Mouse (Mus musculus): ENCODE data around the gene H3f3b. TPM values are rescaled to one million over a fixed set of nuclear protein-coding genes. Genes with fewer than 3 reads are reported as not detected.

Gene H3f3b
- polyA plus RNA-seq, 1 experiment from 2014 or later, result 1,618 TPM

GRCm38 (mm10) chr11:116060596-116060995 lies 32.8 kb upstream of the H3f3b start:
- Histone ChIP-seq H3K4me1 (replicated peaks) (no peaks in the 10 kb centered on the region), H3K9ac (no peak overlapping the region), H3K9me3 (no peaks in the 10 kb centered on the region), H3K4me2 (replicated peaks) (no peak overlapping the region), H3K27ac (no peak overlapping the region), H3K27me3 (replicated peaks) (no peaks in the 10 kb centered on the region), H3K4me3 (replicated peaks) (no peak overlapping the region), H3K36me3 (peaks cover 39% of the 10 kb centered on the region)
- no peak for ATAC-seq
- 78% methylated on average over 9 of the region's 9 CpGs for WGBS

- Histone ChIP-seq H3K4me3 (replicated peaks) (no peak overlapping the region), H3K9me3 (no peaks in the 10 kb centered on the region), H3K9ac (no peak overlapping the region), H3K36me3 (peaks cover 48% of the 10 kb centered on the region), H3K4me2 (replicated peaks) (no peak overlapping the region), H3K27ac (no peak overlapping the region), H3K4me1 (replicated peaks) (no peaks in the 10 kb centered on the region), H3K27me3 (replicated peaks) (no peaks in the 10 kb centered on the region)
- ATAC-seq, result no peak
- 95% methylated on average over 11 of the region's 11 CpGs for WGBS
Measured at GRCm38 (mm10) chr11:116059691-116060025, 31.9 kb upstream of the H3f3b start.

GRCm38 (mm10) chr11:116058868-116059690 lies 31.3 kb upstream of the H3f3b start:
- Histone ChIP-seq H3K4me2 (replicated peaks) (no peak overlapping the region), H3K27me3 (replicated peaks) (no peaks in the 10 kb centered on the region), H3K9me3 (no peaks in the 10 kb centered on the region), H3K4me1 (replicated peaks) (no peaks in the 10 kb centered on the region), H3K36me3 (peaks cover 54% of the 10 kb centered on the region), H3K9ac (no peak overlapping the region), H3K4me3 (replicated peaks) (no peak overlapping the region), H3K27ac (no peak overlapping the region)
- no peak for ATAC-seq
- WGBS, result 91% methylated on average over 17 of the region's 17 CpGs

GRCm38 (mm10) chr11:116058022-116058614 lies 30.4 kb upstream of the H3f3b start:
- no peak overlapping the region for H3K9ac ChIP-seq
- H3K9me3 ChIP-seq, result no peaks in the 10 kb centered on the region
- no peak overlapping the region for H3K4me2 ChIP-seq (replicated peaks)
- no peak overlapping the region for H3K27ac ChIP-seq
- H3K27me3 ChIP-seq (replicated peaks), result no peaks in the 10 kb centered on the region
- WGBS, result 72% methylated on average over 12 of the region's 12 CpGs
- H3K36me3 ChIP-seq, result peaks cover 63% of the 10 kb centered on the region
- H3K4me1 ChIP-seq (replicated peaks), result no peaks in the 10 kb centered on the region
- H3K4me3 ChIP-seq (replicated peaks), result no peak overlapping the region
- ATAC-seq, result no peak

- no peaks in the 10 kb centered on the region for H3K4me1 ChIP-seq (replicated peaks)
- H3K4me3 ChIP-seq (replicated peaks), result no peak overlapping the region
- WGBS, result 84% methylated on average over 4 of the region's 4 CpGs
- no peaks in the 10 kb centered on the region for H3K27me3 ChIP-seq (replicated peaks)
- peaks cover 69% of the 10 kb centered on the region for H3K36me3 ChIP-seq
- no peak overlapping the region for H3K27ac ChIP-seq
- H3K4me2 ChIP-seq (replicated peaks), result no peak overlapping the region
- H3K9ac ChIP-seq, result no peak overlapping the region
- H3K9me3 ChIP-seq, result no peaks in the 10 kb centered on the region
- no peak for ATAC-seq
Measured at GRCm38 (mm10) chr11:116057237-116057881, 29.6 kb upstream of the H3f3b start.

GRCm38 (mm10) chr11:116055873-116056272 lies 28.1 kb upstream of the H3f3b start:
- no peak for ATAC-seq
- Histone ChIP-seq H3K4me3 (replicated peaks) (no peak overlapping the region), H3K27me3 (replicated peaks) (no peaks in the 10 kb centered on the region), H3K9ac (no peak overlapping the region), H3K4me2 (replicated peaks) (no peak overlapping the region), H3K36me3 (peaks cover 80% of the 10 kb centered on the region), H3K4me1 (replicated peaks) (no peaks in the 10 kb centered on the region), H3K9me3 (no peaks in the 10 kb centered on the region), H3K27ac (no peak overlapping the region)
- 94% methylated on average over 11 of the region's 11 CpGs for WGBS

GRCm38 (mm10) chr11:116053510-116054229 lies 25.9 kb upstream of the H3f3b start:
- Histone ChIP-seq H3K36me3 (peaks cover 87% of the 10 kb centered on the region), H3K27ac (no peak overlapping the region), H3K4me1 (replicated peaks) (no peaks in the 10 kb centered on the region), H3K9ac (no peak overlapping the region), H3K4me2 (replicated peaks) (no peak overlapping the region), H3K9me3 (no peaks in the 10 kb centered on the region), H3K4me3 (replicated peaks) (no peak overlapping the region), H3K27me3 (replicated peaks) (no peaks in the 10 kb centered on the region)
- WGBS, result 95% methylated on average over 9 of the region's 9 CpGs
- ATAC-seq, result no peak

- Histone ChIP-seq H3K9ac (no peak overlapping the region), H3K4me2 (replicated peaks) (no peak overlapping the region), H3K36me3 (peaks cover 72% of the 10 kb centered on the region), H3K27ac (no peak overlapping the region), H3K4me1 (replicated peaks) (no peaks in the 10 kb centered on the region), H3K4me3 (replicated peaks) (no peak overlapping the region), H3K9me3 (no peaks in the 10 kb centered on the region), H3K27me3 (replicated peaks) (no peaks in the 10 kb centered on the region)
- ATAC-seq, result no peak
- 89% methylated on average over 4 of the region's 4 CpGs for WGBS
Measured at GRCm38 (mm10) chr11:116050196-116050595, 22.4 kb upstream of the H3f3b start.

- Histone ChIP-seq H3K4me2 (replicated peaks) (no peak overlapping the region), H3K36me3 (peaks cover 67% of the 10 kb centered on the region), H3K9ac (no peak overlapping the region), H3K9me3 (no peaks in the 10 kb centered on the region), H3K27ac (no peak overlapping the region), H3K4me1 (replicated peaks) (no peaks in the 10 kb centered on the region), H3K4me3 (replicated peaks) (no peak overlapping the region), H3K27me3 (replicated peaks) (no peaks in the 10 kb centered on the region)
- ATAC-seq, result no peak
- 72% methylated on average over 2 of the region's 2 CpGs for WGBS
Measured at GRCm38 (mm10) chr11:116049610-116050009, 21.8 kb upstream of the H3f3b start.

- Histone ChIP-seq H3K27me3 (replicated peaks) (no peaks in the 10 kb centered on the region), H3K9ac (no peak overlapping the region), H3K27ac (no peak overlapping the region), H3K36me3 (peaks cover 43% of the 10 kb centered on the region), H3K9me3 (no peaks in the 10 kb centered on the region), H3K4me2 (replicated peaks) (no peak overlapping the region), H3K4me3 (replicated peaks) (no peak overlapping the region), H3K4me1 (replicated peaks) (no peaks in the 10 kb centered on the region)
- ATAC-seq, result no peak
- WGBS, result 97% methylated on average over 6 of the region's 6 CpGs
Measured at GRCm38 (mm10) chr11:116045173-116045572, 17.4 kb upstream of the H3f3b start.

- 100% methylated on average over 1 of the region's 1 CpGs for WGBS
- H3K4me2 ChIP-seq (replicated peaks), result no peak overlapping the region
- no peaks in the 10 kb centered on the region for H3K4me1 ChIP-seq (replicated peaks)
- ATAC-seq, result no peak
- H3K36me3 ChIP-seq, result peaks cover 26% of the 10 kb centered on the region
- no peak overlapping the region for H3K4me3 ChIP-seq (replicated peaks)
- no peaks in the 10 kb centered on the region for H3K9me3 ChIP-seq
- H3K27ac ChIP-seq, result no peak overlapping the region
- no peak overlapping the region for H3K9ac ChIP-seq
- H3K27me3 ChIP-seq (replicated peaks), result no peaks in the 10 kb centered on the region
Measured at GRCm38 (mm10) chr11:116043286-116043685, 15.5 kb upstream of the H3f3b start.

GRCm38 (mm10) chr11:116042372-116043138 lies 14.8 kb upstream of the H3f3b start:
- Histone ChIP-seq H3K4me3 (replicated peaks) (no peak overlapping the region), H3K4me1 (replicated peaks) (no peaks in the 10 kb centered on the region), H3K36me3 (peaks cover 20% of the 10 kb centered on the region), H3K9me3 (no peaks in the 10 kb centered on the region), H3K27ac (no peak overlapping the region), H3K9ac (no peak overlapping the region), H3K4me2 (replicated peaks) (no peak overlapping the region), H3K27me3 (replicated peaks) (no peaks in the 10 kb centered on the region)
- 83% methylated on average over 5 of the region's 5 CpGs for whole genome bisulfite sequencing
- no peak for ATAC-seq

All from intestine, embryonic 15.5 days (tissue).